Mouse (Mus musculus) common myeloid progenitor, adult 5-6 weeks (primary cell): ENCODE results near the gene Col25a1. TPM values are rescaled to one million over a fixed set of nuclear protein-coding genes. Genes with fewer than 3 reads are reported as not detected.

Experiments used
- ATAC-seq: replicated peaks from 2 replicates; pipeline ENCODE4 v1.8.0; 2016; ENCODE audit warnings: low read depth, mild to moderate bottlenecking, moderate TSS enrichment, inconsistent platforms; ENCODE audit not compliant: poor library complexity, severe bottlenecking
- total RNA-seq: library from RNA; stranded (forward); fragments of 200-1000, 187-1606 nt; gene quantifications from 2 replicates; pipeline ENCODE4 v1.2.3, GENCODE M21; 2017

The Col25a1 gene
- total RNA-seq, 1 experiment from 2014 or later, result not detected

GRCm38 (mm10) chr3:130614444-130614843 lies 483.1 kb downstream of the Col25a1 start:
- no peak for ATAC-seq

GRCm38 (mm10) chr3:130615625-130616024 lies 484.3 kb downstream of the Col25a1 start:
- no peak for ATAC-seq

- ATAC-seq, result no peak
These were observed 486.2 kb downstream of the Col25a1 start, which contains the start of gene Etnppl for GRCm38 (mm10) chr3:130617439-130617898. Etnppl (plus strand) TSS chr3:130617448.

- ATAC-seq, result no peak
These were observed 489.3 kb downstream of the Col25a1 start for GRCm38 (mm10) chr3:130620517-130621146.

GRCm38 (mm10) chr3:130628358-130628757 lies 497.1 kb downstream of the Col25a1 start:
- no peak for ATAC-seq

- no peak for ATAC-seq
These were observed 502.6 kb downstream of the Col25a1 start for GRCm38 (mm10) chr3:130633859-130634258.

- ATAC-seq, result no peak
These were observed 515.0 kb downstream of the Col25a1 start for GRCm38 (mm10) chr3:130646110-130646810.

Other genes with a start within 250 kb of the Col25a1 start
- gene Casp6, start 230.1 kb upstream of the Col25a1 start, total RNA-seq, result 12.3 and 19.0 TPM in 2 replicates
- gene Mcub, start 161.3 kb upstream of the Col25a1 start, total RNA-seq, result 0.78 and 2.8 TPM in 2 replicates
- 20.2 and 48.5 TPM in 2 replicates for gene Sec24b, start 69.9 kb upstream of the Col25a1 start, total RNA-seq